Mouse (Mus musculus) brain, embryonic 14.5 days (tissue): ENCODE data around the gene Tmem101. TPM values are rescaled to one million over a fixed set of nuclear protein-coding genes. Genes with fewer than 3 reads are reported as not detected.

Experiments used
- DNase-seq: peaks from one replicate; pipeline ENCODE4 v3.0.0-alpha.2; 2011; ENCODE audit warnings: low read depth
- CTCF ChIP-seq: fragments of 200-500 bp; IDR thresholded peaks from 2 replicates; pipeline ENCODE4 v1.5.1; 2012; ENCODE audit warnings: inconsistent platforms, mild to moderate bottlenecking, moderate library complexity, borderline replicate concordance; ENCODE audit not compliant: insufficient read depth, insufficient read length; ENCODE audit errors: extremely low read depth
- POLR2A ChIP-seq: fragments of 200-500 bp; IDR thresholded peaks from 2 replicates; pipeline ENCODE4 v1.6.1; 2012; ENCODE audit warnings: mild to moderate bottlenecking, inconsistent platforms, borderline replicate concordance; ENCODE audit not compliant: poor library complexity, insufficient read depth, insufficient read length, severe bottlenecking; ENCODE audit errors: extremely low read depth
- polyA plus RNA-seq: library from polyadenylated mRNA; depleted of rRNA; stranded (reverse); fragments of >200 nt; gene quantifications from 2 replicates; pipeline ENCODE4 v1.2.3, GENCODE M21; 2012; rRNA removed

The Tmem101 gene
- 36.3 and 38.6 TPM in 2 replicates for polyA plus RNA-seq

GRCm38 (mm10) chr11:102156039-102156785 lies at the start of gene Tmem101:
TSS of gene Tmem101 (minus strand) at chr11:102156404.
- peak; percentile 98 for DNase-seq
- TF ChIP-seq CTCF (peak; percentile 28; the same call in 1 of the 2 replicates), POLR2A (peak; percentile 18; the same call in 1 of the 2 replicates)

- TF ChIP-seq POLR2A, result no peak
- no peak for TF ChIP-seq CTCF
- DNase-seq, result no peak
Observed at GRCm38 (mm10) chr11:102201408-102201821, 45.2 kb upstream of the Tmem101 start.

GRCm38 (mm10) chr11:102199856-102200255 lies 43.7 kb upstream of the Tmem101 start:
- no peak for DNase-seq
- TF ChIP-seq CTCF, result no peak
- TF ChIP-seq POLR2A, result no peak

GRCm38 (mm10) chr11:102198245-102198644 lies 42.0 kb upstream of the Tmem101 start:
- no peak for DNase-seq
- TF ChIP-seq POLR2A (no peak), CTCF (no peak)

GRCm38 (mm10) chr11:102196018-102196797 lies 40.0 kb upstream of the Tmem101 start:
- TF ChIP-seq CTCF (no peak), POLR2A (no peak)
- no peak for DNase-seq

- DNase-seq, result no peak
- no peak for TF ChIP-seq CTCF
- no peak for TF ChIP-seq POLR2A
Observed at GRCm38 (mm10) chr11:102193657-102194440, 37.6 kb upstream of the Tmem101 start.

- no peak for DNase-seq
- TF ChIP-seq POLR2A (no peak), CTCF (no peak)
Observed at GRCm38 (mm10) chr11:102190848-102191247, 34.6 kb upstream of the Tmem101 start.

- TF ChIP-seq CTCF (no peak), POLR2A (no peak)
- peak; percentile 95 for DNase-seq
Observed at GRCm38 (mm10) chr11:102189461-102190436, 33.5 kb upstream of the Tmem101 start, which contains the start of gene G6pc3. TSS of gene G6pc3 (plus strand) at chr11:102189620.

- DNase-seq, result no peak
- TF ChIP-seq CTCF, result no peak
- no peak for TF ChIP-seq POLR2A
Observed at GRCm38 (mm10) chr11:102188980-102189379, 32.8 kb upstream of the Tmem101 start.

- DNase-seq, result no peak
- TF ChIP-seq CTCF, result no peak
Observed at GRCm38 (mm10) chr11:102186235-102186634, 30.0 kb upstream of the Tmem101 start.
